ENCODE assay signal across 10 mouse cellular contexts in the genomic region with DNA sequence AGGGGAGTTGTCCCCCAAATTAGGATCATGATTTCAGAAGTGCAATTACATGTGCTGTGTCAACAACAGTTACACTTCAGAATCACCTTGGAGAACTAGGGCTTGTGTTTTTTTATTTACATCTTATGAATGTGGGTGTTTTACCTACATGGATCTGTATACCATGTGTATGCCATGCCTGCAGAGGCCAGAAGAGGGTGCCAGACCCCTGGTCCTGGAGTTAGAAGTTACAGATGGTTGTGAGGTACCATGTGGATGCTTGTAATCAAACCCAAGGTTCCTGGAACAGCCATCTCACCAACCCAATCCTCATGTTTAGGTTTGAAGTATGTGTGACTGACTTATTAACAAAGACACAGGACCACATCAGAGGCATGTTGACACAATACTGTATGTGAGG. TPM values are rescaled to one million over a fixed set of nuclear protein-coding genes. Genes with fewer than 3 reads are reported as not detected.
A peak's percentile ranks its signal among the peaks of the same experiment; 100 is the strongest.
DNase-seq lines count a peak whose midpoint lies in the region; ATAC-seq and TF ChIP-seq lines count a peak whose summit lies in the region.
"Had no signal": no experiment of that assay in that cellular context is flagged by ENCODE, and none has a peak within 500 bp of the region (broad histone marks: within the 10 kb centered on the region; RNA-seq: fewer than 3 reads in every experiment).

No protein-coding gene starts in this region.

- H3K9ac ChIP-seq in intestine, embryonic 14.5 days (ENCODE audit: low read length), result no peak overlapping the region
- no peak overlapping the region for H3K9ac ChIP-seq in intestine, embryonic 16.5 days (ENCODE audit: low read depth, low read length)
- H3K9ac ChIP-seq: embryonic facial prominence, embryonic 12.5 days; limb, embryonic 12.5 days had no signal

- ATAC-seq in intestine, embryonic 14.5 days (replicated peaks; ENCODE audit: low FRiP score, low TSS enrichment, low read depth), result 0 out of 2 replicates have a peak, but pooled peaks have one; percentile 58
- no peak for ATAC-seq in intestine, embryonic 16.5 days

- peaks cover 75% of the 10 kb centered on the region for H3K36me3 ChIP-seq in intestine, embryonic 14.5 days (ENCODE audit: control insufficient read depth, insufficient read depth, low read length)
- H3K36me3 ChIP-seq in intestine, embryonic 16.5 days (ENCODE audit: control insufficient read depth, insufficient read depth, low read length), result peaks cover 25% of the 10 kb centered on the region
- H3K36me3 ChIP-seq in E14TG2a.4 (ENCODE audit: insufficient read depth, low read length), result peaks cover 87% of the 10 kb centered on the region

- no peaks in the 10 kb centered on the region for H3K4me1 ChIP-seq in intestine, embryonic 14.5 days (replicated peaks; ENCODE audit: control insufficient read depth, insufficient read depth, low read length)
- H3K4me1 ChIP-seq in intestine, embryonic 16.5 days (ENCODE audit: control insufficient read depth, insufficient read depth, low read length), result no peaks in the 10 kb centered on the region
- H3K4me1 ChIP-seq in E14TG2a.4 (replicated peaks; ENCODE audit: low read depth, low read length), result peaks cover 10% of the 10 kb centered on the region; the same call in 1 of the 2 replicates
- no peaks in the 10 kb centered on the region for H3K4me1 ChIP-seq in embryonic fibroblast, embryonic 13.5 days (ENCODE audit: control insufficient read depth, insufficient read depth, low read length)
- H3K4me1 ChIP-seq: embryonic facial prominence, embryonic 12.5 days; limb, embryonic 12.5 days had no signal

- H3K27me3 ChIP-seq in intestine, embryonic 14.5 days (replicated peaks; ENCODE audit: control insufficient read depth, insufficient read depth, low read length), result no peaks in the 10 kb centered on the region
- H3K27me3 ChIP-seq in intestine, embryonic 16.5 days (replicated peaks; ENCODE audit: control insufficient read depth, insufficient read depth, low read length), result no peaks in the 10 kb centered on the region
- no peaks in the 10 kb centered on the region for H3K27me3 ChIP-seq in E14TG2a.4 (ENCODE audit: insufficient read depth, low read length)
- H3K27me3 ChIP-seq: embryonic facial prominence, embryonic 12.5 days; limb, embryonic 12.5 days had no signal

- no peak overlapping the region for H3K27ac ChIP-seq in intestine, embryonic 14.5 days (ENCODE audit: low read depth)
- no peak overlapping the region for H3K27ac ChIP-seq in intestine, embryonic 16.5 days (ENCODE audit: low read length)
- no peak overlapping the region for H3K27ac ChIP-seq in embryonic fibroblast, embryonic 13.5 days (ENCODE audit: insufficient read depth, low read length)
- H3K27ac ChIP-seq: embryonic facial prominence, embryonic 12.5 days; limb, embryonic 12.5 days had no signal

- no peak for DNase-seq in intestine, embryonic 14.5 days (ENCODE audit: low spot score)
- DNase-seq in 3T3-L1 (ENCODE audit: low read depth, low spot score), result peak; percentile 69
- DNase-seq in adrenal gland, adult 18-20 months (ENCODE audit: low spot score in 2 of 2), result no peak
- no peak for DNase-seq in gastrocnemius, postnatal 36 days
- DNase-seq in heart, adult 9 months (ENCODE audit: low spot score in 2 of 2), result no peak

- intact Hi-C loops in gastrocnemius, postnatal 36 days (cut with DNase I), result no loop called here

- H3K9me3 ChIP-seq in intestine, embryonic 14.5 days (ENCODE audit: control insufficient read depth, low read length), result no peaks in the 10 kb centered on the region
- no peaks in the 10 kb centered on the region for H3K9me3 ChIP-seq in intestine, embryonic 16.5 days (ENCODE audit: control insufficient read depth, low read length)
- no peaks in the 10 kb centered on the region for H3K9me3 ChIP-seq in E14TG2a.4 (ENCODE audit: low read length)
- H3K9me3 ChIP-seq: embryonic facial prominence, embryonic 12.5 days; limb, embryonic 12.5 days had no signal

- TF ChIP-seq POLR2A in embryonic fibroblast, embryonic 13.5 days (IDR thresholded peaks at IDR 0.05; ENCODE audit: low read depth, low read length), result no peak

- H3K4me3 ChIP-seq in intestine, embryonic 14.5 days (ENCODE audit: low read depth, low read length), result no peak overlapping the region
- H3K4me3 ChIP-seq in intestine, embryonic 16.5 days (ENCODE audit: low read length), result no peak overlapping the region
- H3K4me3 ChIP-seq in E14TG2a.4 (replicated peaks; ENCODE audit: low read length), result no peak overlapping the region
- no peak overlapping the region for H3K4me3 ChIP-seq in embryonic fibroblast, embryonic 13.5 days (ENCODE audit: insufficient read depth, low read length)
- H3K4me3 ChIP-seq: embryonic facial prominence, embryonic 12.5 days; limb, embryonic 12.5 days had no signal

- peak; percentile 58 for TF ChIP-seq CTCF in E14TG2a.4 (conservative IDR thresholded peaks at IDR 0.05; ENCODE audit: low read length)
- TF ChIP-seq CTCF in embryonic fibroblast, embryonic 13.5 days (IDR thresholded peaks at IDR 0.05; ENCODE audit: borderline replicate concordance, insufficient read depth, low read length), result peak; percentile 29; the same call in 1 of the 2 replicates

- no peak overlapping the region for H3K4me2 ChIP-seq in intestine, embryonic 14.5 days (ENCODE audit: low read length)
- no peak overlapping the region for H3K4me2 ChIP-seq in intestine, embryonic 16.5 days (ENCODE audit: low read depth, low read length)
- H3K4me2 ChIP-seq: embryonic facial prominence, embryonic 12.5 days; limb, embryonic 12.5 days had no signal

RNA-seq across cellular contexts. Expression of gene Car15, which starts 20.4 kb away (rescaled TPM):
- polyA plus RNA-seq in intestine, embryonic 14.5 days (2014; fragmentation: Nextera tagmentation; extraction: Ambion mirVana), result 2.4 and 2.7 TPM in 2 replicates
- 1.1 and 1.2 TPM in 2 replicates for polyA plus RNA-seq in intestine, embryonic 16.5 days (2015; fragmentation: Nextera tagmentation; extraction: Ambion mirVana)
- polyA plus RNA-seq in embryonic fibroblast, embryonic 13.5 days (2011; ENCODE audit: insufficient read length, low read depth, missing spikeins), result 0.90 and 1.4 TPM in 2 replicates
- 1 to 10 TPM; 1.8 to 2.2 TPM for total RNA-seq in adrenal gland, adult 18-20 months (2021)
- total RNA-seq in gastrocnemius, postnatal 36 days (2021), result 1 to 10 TPM in 1 of 2 experiments, under 1 TPM in 1; 0.74 to 1.1 TPM

RNA-seq across cellular contexts. Expression of gene B830017H08Rik, which starts 25.7 kb away (rescaled TPM):
- 0.13 TPM in 1 of 2 replicates, not detected in the other for polyA plus RNA-seq in intestine, embryonic 14.5 days (2014; fragmentation: Nextera tagmentation; extraction: Ambion mirVana)
- polyA plus RNA-seq in intestine, embryonic 16.5 days (2015; fragmentation: Nextera tagmentation; extraction: Ambion mirVana), result not detected in 2 replicates
- not detected in 2 replicates for polyA plus RNA-seq in embryonic fibroblast, embryonic 13.5 days (2011; ENCODE audit: insufficient read length, low read depth, missing spikeins)
- total RNA-seq in adrenal gland, adult 18-20 months (2021), result not detected
- not detected for total RNA-seq in gastrocnemius, postnatal 36 days (2021)

RNA-seq across cellular contexts. Expression of gene Gm20518, which starts 32.9 kb away (rescaled TPM):
- polyA plus RNA-seq in intestine, embryonic 14.5 days (2014; fragmentation: Nextera tagmentation; extraction: Ambion mirVana), result 0.20 and 0.37 TPM in 2 replicates
- polyA plus RNA-seq in intestine, embryonic 16.5 days (2015; fragmentation: Nextera tagmentation; extraction: Ambion mirVana), result 0.26 and 0.31 TPM in 2 replicates
- polyA plus RNA-seq in embryonic fibroblast, embryonic 13.5 days (2011; ENCODE audit: insufficient read length, low read depth, missing spikeins), result 0.26 TPM in 1 of 2 replicates, not detected in the other
- total RNA-seq in adrenal gland, adult 18-20 months (2021), result under 1 TPM; 0.32 to 0.66 TPM
- under 1 TPM; 0.20 TPM for total RNA-seq in gastrocnemius, postnatal 36 days (2021)

RNA-seq across cellular contexts. Expression of gene Tssk1, which starts 35.4 kb away (rescaled TPM):
- polyA plus RNA-seq in intestine, embryonic 14.5 days (2014; fragmentation: Nextera tagmentation; extraction: Ambion mirVana), result not detected in 2 replicates
- 0.05 TPM in 1 of 2 replicates, not detected in the other for polyA plus RNA-seq in intestine, embryonic 16.5 days (2015; fragmentation: Nextera tagmentation; extraction: Ambion mirVana)
- not detected in 2 replicates for polyA plus RNA-seq in embryonic fibroblast, embryonic 13.5 days (2011; ENCODE audit: insufficient read length, low read depth, missing spikeins)
- total RNA-seq in adrenal gland, adult 18-20 months (2021), result not detected
- under 1 TPM in 1 of 2 experiments, not detected in 1; 0.08 TPM for total RNA-seq in gastrocnemius, postnatal 36 days (2021)
- polyA plus RNA-seq: limb, embryonic 12.5 days had no signal

RNA-seq across cellular contexts. Expression of gene Dgcr2, which starts 39.8 kb away (rescaled TPM):
- polyA plus RNA-seq in intestine, embryonic 14.5 days (2014; fragmentation: Nextera tagmentation; extraction: Ambion mirVana), result 82.5 and 83.3 TPM in 2 replicates
- polyA plus RNA-seq in intestine, embryonic 16.5 days (2015; fragmentation: Nextera tagmentation; extraction: Ambion mirVana), result 65.4 and 67.4 TPM in 2 replicates
- polyA plus RNA-seq in embryonic fibroblast, embryonic 13.5 days (2011; ENCODE audit: insufficient read length, low read depth, missing spikeins), result 46.3 and 53.0 TPM in 2 replicates
- total RNA-seq in adrenal gland, adult 18-20 months (2021), result 10 to 100 TPM; 56.7 to 68.6 TPM
- 10 to 100 TPM; 21.0 to 25.8 TPM for total RNA-seq in gastrocnemius, postnatal 36 days (2021)
